Mouse (Mus musculus) spleen, postnatal 14 days (tissue): ENCODE measurements around the gene Vmn1r58.
"Not testable (repeated sequence)": the region's sequence is repeated elsewhere in the genome, so short reads cannot be mapped to it uniquely, and the experiment has no call there.

Source experiments
- DNase-seq, 2 experiments: peaks; one replicate each; pipeline ENCODE4 v3.0.0; 2021 to 2022; ENCODE audit warnings: low spot score in 2 of 2

Gene Vmn1r58

DNA sequence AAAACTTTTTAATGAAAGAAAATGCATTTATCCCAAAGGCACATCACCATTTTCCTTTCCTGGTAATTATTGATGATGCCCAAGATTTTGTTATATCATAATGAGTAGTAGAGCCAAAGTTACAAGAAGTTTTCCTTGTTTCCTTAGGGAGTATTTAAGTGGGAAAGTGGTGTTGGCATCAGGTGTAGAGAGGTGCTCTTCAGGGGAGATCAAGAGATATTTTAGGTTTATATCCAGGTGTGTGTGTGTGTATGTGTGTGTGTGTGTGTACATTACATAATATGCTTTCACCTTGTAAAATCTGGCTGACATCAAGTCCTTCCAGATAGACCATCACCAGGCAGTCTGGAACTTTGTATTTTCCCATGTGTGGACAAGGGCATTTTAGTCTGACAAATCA lies at the start of gene Vmn1r58:
TSS of gene Vmn1r58 (minus strand) at position 101 of the 400 bp plus-strand sequence.
- not testable (repeated sequence) for DNase-seq

DNA sequence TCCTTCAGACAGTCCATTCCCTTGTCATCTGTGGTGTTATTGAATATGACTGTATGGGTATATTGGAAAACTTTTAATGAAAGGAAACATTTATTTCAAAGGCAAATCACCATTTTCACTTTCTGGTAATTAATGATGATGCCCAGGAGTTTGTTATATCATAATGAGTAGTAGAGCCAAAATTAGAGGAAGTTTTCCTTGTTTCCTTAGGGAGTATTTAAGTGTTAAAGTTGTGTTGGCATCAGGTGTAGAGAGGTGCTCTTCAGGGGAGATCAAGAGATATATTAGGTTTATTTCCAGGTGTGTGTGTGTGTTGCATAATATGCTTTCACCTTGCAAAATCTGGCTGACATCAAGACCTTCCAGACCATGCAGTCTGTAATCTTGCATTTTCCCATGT lies 43.5 kb upstream of the Vmn1r58 start, which contains the start of gene Vmn1r59:
TSS of gene Vmn1r59 (minus strand) at position 101 of the 400 bp plus-strand sequence.
- no peak for DNase-seq

DNA sequence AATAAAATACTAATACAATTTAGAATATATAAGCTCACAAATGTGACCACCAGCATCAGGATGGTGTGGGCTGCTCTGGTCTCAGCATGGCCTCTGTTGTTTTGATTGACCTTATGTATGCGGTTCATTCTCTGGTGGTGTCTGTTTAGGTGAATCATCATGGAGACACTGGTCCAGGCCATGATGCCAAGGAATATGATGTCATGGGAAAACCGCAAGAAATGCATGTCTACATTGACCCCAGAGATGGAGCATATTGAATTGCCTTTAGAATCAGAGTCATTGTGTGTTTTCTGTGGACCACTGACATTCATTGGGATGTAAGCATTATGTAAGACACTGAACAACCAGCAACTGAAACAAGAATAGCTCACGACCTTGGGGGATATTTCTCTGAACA lies 40.8 kb upstream of the Vmn1r58 start:
- not testable (repeated sequence) for DNase-seq

DNA sequence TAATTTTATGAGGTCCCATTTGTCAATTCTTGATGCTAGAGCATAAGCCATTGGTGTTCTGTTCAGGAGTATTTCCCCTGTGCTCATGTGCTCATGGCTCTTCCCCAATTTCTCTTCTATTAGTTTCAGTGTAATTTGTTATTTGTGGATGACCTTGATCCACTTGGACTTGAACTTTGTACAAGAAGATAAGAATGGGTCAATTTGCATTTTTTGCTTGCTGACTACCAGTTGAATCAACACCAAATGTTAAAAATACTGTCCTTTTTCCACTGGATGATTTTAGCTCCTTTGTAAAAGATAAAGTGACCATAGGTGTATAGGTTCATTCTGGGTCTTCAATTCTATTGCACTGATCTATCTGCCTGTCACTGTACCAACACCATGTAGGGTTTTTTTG lies 35.4 kb upstream of the Vmn1r58 start:
- no peak for DNase-seq

DNA sequence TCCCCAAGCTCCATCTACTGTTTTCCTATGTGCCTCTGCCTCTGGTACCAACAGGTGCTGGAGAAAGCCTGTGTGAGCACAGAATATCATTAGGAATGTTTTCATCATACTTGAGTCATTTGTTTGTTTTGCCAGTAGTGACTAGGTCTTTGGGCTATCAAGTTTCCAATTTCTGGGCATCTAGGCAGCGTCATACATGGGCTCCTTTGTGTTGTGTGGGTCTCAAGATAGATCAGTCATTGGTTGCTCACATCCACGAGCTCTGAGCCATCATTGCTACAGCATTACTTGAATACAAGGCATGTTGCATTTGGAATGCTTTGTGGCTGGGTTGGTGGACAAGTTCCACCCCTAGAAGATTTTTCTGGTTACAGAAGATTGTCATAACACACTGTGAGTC lies 7.0 kb downstream of the Vmn1r58 start:
- no peak for DNase-seq

DNA sequence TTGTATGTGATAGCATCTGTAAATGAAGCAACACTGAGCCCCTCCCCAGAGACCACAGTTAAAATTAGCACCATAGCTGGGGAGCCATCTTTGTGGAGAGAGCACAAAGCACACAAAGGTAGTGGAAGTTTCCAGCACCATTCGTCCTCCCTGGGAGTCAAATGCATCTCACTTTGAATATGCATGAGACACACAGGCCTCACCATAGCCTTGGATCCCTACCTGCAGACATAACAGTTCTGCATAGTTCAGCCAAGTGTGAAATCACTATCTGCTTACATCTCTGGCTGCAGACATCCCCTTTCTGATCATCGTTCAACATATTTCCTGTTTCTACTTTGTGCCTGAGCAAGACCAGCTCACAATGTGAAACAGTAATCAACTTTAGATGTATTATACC lies 46.5 kb downstream of the Vmn1r58 start:
- no peak for DNase-seq

DNA sequence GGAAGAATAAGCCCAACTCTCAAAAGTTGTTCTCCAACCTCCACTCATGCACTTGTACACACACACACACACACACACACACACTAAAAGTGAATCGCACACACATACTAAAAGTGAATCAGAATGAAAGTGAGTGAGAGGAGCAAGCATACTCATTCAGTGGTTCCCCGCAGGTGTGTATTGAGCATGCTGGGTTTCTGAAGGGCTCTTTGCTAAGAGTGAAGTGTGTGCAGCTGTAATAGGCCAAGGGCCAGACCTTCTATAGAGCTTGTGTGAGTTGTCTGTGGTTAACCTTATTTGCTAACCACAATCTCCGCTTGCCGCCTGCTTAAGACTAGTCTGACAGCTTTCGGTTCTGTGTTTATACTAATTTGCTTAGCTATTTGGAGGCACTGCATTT lies 49.6 kb downstream of the Vmn1r58 start:
- no peak for DNase-seq
